Mouse (Mus musculus) olfactory bulb, adult 2 months (tissue): ENCODE measurements around the gene Atp6v1a.

Source experiments
- CTCF ChIP-seq: fragments of 200-500 bp; IDR thresholded peaks from 2 replicates; pipeline ENCODE4 v1.5.1; 2012; ENCODE audit warnings: low read depth, mild to moderate bottlenecking, low read length, moderate library complexity; ENCODE audit not compliant: insufficient read depth
- POLR2A ChIP-seq: fragments of 200-500 bp; IDR thresholded peaks from 2 replicates; pipeline ENCODE4 v1.6.1; 2012; ENCODE audit warnings: mild to moderate bottlenecking, low read depth, low read length, moderate library complexity; ENCODE audit not compliant: insufficient read depth

DNA sequence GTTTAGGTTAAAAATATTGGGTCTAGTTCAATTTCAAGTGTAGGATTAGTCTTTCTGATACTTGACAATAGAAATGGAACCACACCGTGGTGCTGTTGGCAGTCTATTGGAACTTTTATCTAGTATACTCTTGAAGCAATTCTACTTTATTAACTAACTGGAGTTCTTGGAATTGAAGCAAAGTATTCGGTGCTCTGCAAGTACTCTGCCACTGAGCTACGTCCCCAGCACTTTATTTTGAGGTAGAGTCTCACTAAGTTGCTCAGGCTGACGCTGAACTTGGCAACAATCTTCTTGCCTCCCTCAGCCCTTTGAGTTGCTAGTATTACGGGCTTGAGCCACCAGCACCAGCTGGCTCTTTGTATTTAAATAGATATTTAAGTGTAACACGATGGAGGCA, 2.0 kb upstream of the Atp6v1a start:
- TF ChIP-seq CTCF: no peak
- no peak for TF ChIP-seq POLR2A
